Mouse (Mus musculus) heart, adult 2 months (tissue): ENCODE results near the gene Pmf1. TPM values are rescaled to one million over a fixed set of nuclear protein-coding genes. Genes with fewer than 3 reads are reported as not detected.
"Not testable (repeated sequence)": the region's sequence is repeated elsewhere in the genome, so short reads cannot be mapped to it uniquely, and the experiment has no call there.

Experiments used
- DNase-seq, 2 experiments: peaks; one replicate each; pipeline ENCODE4 v3.0.0; 2021
- H3K27ac ChIP-seq: fragments of 200-600 bp; 2 replicates; pipeline ENCODE4 v1.8.1; 2022
- H3K27me3 ChIP-seq: fragments of 200-500 bp; 2 replicates; pipeline ENCODE4 v1.6.1; 2012; ENCODE audit warnings: mild to moderate bottlenecking, low read length, inconsistent platforms, mixed read lengths; ENCODE audit not compliant: control insufficient read depth, insufficient read depth
- H3K36me3 ChIP-seq: fragments of 200-500 bp; 2 replicates; pipeline ENCODE4 v1.6.1; 2012; ENCODE audit warnings: low read length, inconsistent platforms; ENCODE audit not compliant: control insufficient read depth, insufficient read depth
- H3K4me1 ChIP-seq: fragments of 200-500 bp; 2 replicates; pipeline ENCODE4 v1.6.1; 2011; ENCODE audit warnings: low read length; ENCODE audit not compliant: control insufficient read depth, insufficient read depth
- H3K4me3 ChIP-seq: fragments of 200-600 bp; 2 replicates; pipeline ENCODE4 v1.8.1; 2022
- H3K79me2 ChIP-seq: fragments of 200-500 bp; replicated peaks from 2 replicates; pipeline ENCODE4 v1.6.1; 2012; ENCODE audit warnings: mild to moderate bottlenecking, inconsistent platforms, low read length, moderate library complexity, mixed read lengths; ENCODE audit not compliant: control insufficient read depth, insufficient read depth
- H3K9ac ChIP-seq: fragments of 200-500 bp; 2 replicates; pipeline ENCODE4 v1.6.1; 2012; ENCODE audit warnings: low read depth, mild to moderate bottlenecking, control low read depth, inconsistent platforms, low read length, mixed read lengths
- CTCF ChIP-seq: fragments of 200-600 bp; IDR thresholded peaks from 2 replicates; pipeline ENCODE4 v1.8.1; 2022; ENCODE audit warnings: antibody characterized with exemption, mild to moderate bottlenecking, moderate library complexity
- EP300 ChIP-seq: fragments of 200-500 bp; IDR thresholded peaks from 2 replicates; pipeline ENCODE4 v1.6.1; 2011; ENCODE audit warnings: low read depth, low read length, control low read depth; ENCODE audit not compliant: insufficient read depth
- POLR2A ChIP-seq: fragments of 200-500 bp; IDR thresholded peaks from 2 replicates; pipeline ENCODE4 v1.6.1; 2011; ENCODE audit warnings: mild to moderate bottlenecking, low read depth, low read length, control low read depth; ENCODE audit not compliant: insufficient read depth
- WGBS: fragments of 180-500 bp; shearing (Covaris S2); methylation state at CpG from one replicate; pipeline ENCODE4 v1.1.7; 2018; 5-methylcytosine and 5-hydroxymethylcytosine counted together
- intact Hi-C: fragments of 180-260 bp; cut with DNase I; formaldehyde crosslinking; loops from one replicate; pipeline ENCODE4 v1.15.1; 2025
- polyA plus RNA-seq: library from polyadenylated mRNA; depleted of rRNA; stranded (reverse); fragments of >200 nt; gene quantifications from 2 replicates; pipeline ENCODE4 v1.2.3, GENCODE M21; 2012
- total RNA-seq, 2 experiments: library from RNA; stranded (reverse); gene quantifications; 2 replicates each; pipeline ENCODE4 v1.2.3; 2021

The Pmf1 gene
- total and polyA plus RNA-seq, 3 experiments: 12.4 to 22.3 (median 15.9) TPM

- H3K4me3 ChIP-seq: no peak overlapping the region
- H3K36me3 ChIP-seq: no peaks in the 10 kb centered on the region
- no peak for DNase-seq
- intact Hi-C loops: no loop called here
- H3K27me3 ChIP-seq: no peaks in the 10 kb centered on the region
- WGBS: 19% methylated on average over 27 of the region's 27 CpGs
- no peaks in the 10 kb centered on the region for H3K79me2 ChIP-seq
- no peak overlapping the region for H3K9ac ChIP-seq
- no peaks in the 10 kb centered on the region; the same call in 1 of the 2 replicates for H3K4me1 ChIP-seq
- TF ChIP-seq EP300: no peak
- no peak; the same call in 1 of the 2 replicates for TF ChIP-seq POLR2A
- TF ChIP-seq CTCF: peak; percentile 66
- H3K27ac ChIP-seq: no peak overlapping the region
Observed at GRCm38 (mm10) chr3:88440500-88441381, 30.6 kb upstream of the Pmf1 start.

- no peaks in the 10 kb centered on the region for H3K36me3 ChIP-seq
- 64% methylated on average over 4 of the region's 4 CpGs for WGBS
- no peak for DNase-seq
- H3K27me3 ChIP-seq: no peaks in the 10 kb centered on the region
- H3K4me1 ChIP-seq: no peaks in the 10 kb centered on the region; the same call in 1 of the 2 replicates
- TF ChIP-seq EP300 (no peak), CTCF (no peak), POLR2A (no peak)
- intact Hi-C loops: no loop called here
- no peak overlapping the region for H3K9ac ChIP-seq
- H3K4me3 ChIP-seq: no peak overlapping the region
- no peaks in the 10 kb centered on the region for H3K79me2 ChIP-seq
- no peak overlapping the region for H3K27ac ChIP-seq
Observed at GRCm38 (mm10) chr3:88439582-88439981, 29.5 kb upstream of the Pmf1 start.

- 77% methylated on average over 10 of the region's 10 CpGs for WGBS
- H3K36me3 ChIP-seq: no peaks in the 10 kb centered on the region
- intact Hi-C loops: no loop called here
- no peaks in the 10 kb centered on the region for H3K27me3 ChIP-seq
- no peaks in the 10 kb centered on the region for H3K79me2 ChIP-seq
- TF ChIP-seq EP300 (no peak), POLR2A (no peak), CTCF (no peak)
- H3K4me1 ChIP-seq: no peaks in the 10 kb centered on the region; the same call in 1 of the 2 replicates
- no peak overlapping the region for H3K27ac ChIP-seq
- no peak for DNase-seq
- H3K9ac ChIP-seq: no peak overlapping the region
- no peak overlapping the region for H3K4me3 ChIP-seq
Observed at GRCm38 (mm10) chr3:88437454-88437853, 27.3 kb upstream of the Pmf1 start.

GRCm38 (mm10) chr3:88436395-88437201, 26.5 kb upstream of the Pmf1 start:
- intact Hi-C loops: no loop called here
- Histone ChIP-seq H3K27me3 (no peaks in the 10 kb centered on the region), H3K4me1 (no peaks in the 10 kb centered on the region; the same call in 1 of the 2 replicates), H3K79me2 (no peaks in the 10 kb centered on the region), H3K36me3 (no peaks in the 10 kb centered on the region), H3K4me3 (peak overlapping the region; percentile 39), H3K27ac (no peak overlapping the region; the same call in 1 of the 2 replicates), H3K9ac (peak overlapping the region; percentile 52)
- peak; percentile 54 to 57 for DNase-seq
- WGBS: 12% methylated on average over 29 of the region's 29 CpGs
- TF ChIP-seq CTCF (peak; percentile 66), POLR2A (no peak), EP300 (no peak)

DNA sequence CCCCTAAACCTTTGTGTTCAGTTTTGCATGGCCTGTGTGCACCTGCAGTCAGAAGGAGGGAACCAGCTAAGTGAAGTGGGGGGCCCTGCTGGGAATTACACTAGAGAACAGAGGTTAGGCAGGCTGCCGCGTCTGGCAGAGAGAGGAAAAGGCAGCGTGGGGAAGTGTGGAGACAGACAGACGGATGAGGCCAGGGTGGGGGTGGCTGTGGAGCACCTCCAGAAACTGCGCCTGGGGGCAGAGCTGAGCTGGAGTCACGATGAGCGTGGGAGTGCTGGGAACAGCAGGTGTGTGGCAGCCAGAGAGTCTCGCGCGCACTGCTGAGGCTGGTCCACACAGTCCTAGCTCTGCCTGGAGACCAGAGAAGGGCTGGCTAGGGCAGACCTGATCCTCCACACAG, 25.4 kb upstream of the Pmf1 start:
- H3K27me3 ChIP-seq: no peaks in the 10 kb centered on the region
- H3K4me3 ChIP-seq: no peak overlapping the region
- no peaks in the 10 kb centered on the region for H3K79me2 ChIP-seq
- no peaks in the 10 kb centered on the region; the same call in 1 of the 2 replicates for H3K4me1 ChIP-seq
- H3K9ac ChIP-seq: no peak overlapping the region
- H3K36me3 ChIP-seq: no peaks in the 10 kb centered on the region
- WGBS: 63% methylated on average over 10 of the region's 10 CpGs
- no peak overlapping the region for H3K27ac ChIP-seq
- no peak for TF ChIP-seq EP300
- no peak for TF ChIP-seq CTCF
- TF ChIP-seq POLR2A: no peak
- intact Hi-C loops: no loop called here
- DNase-seq: no peak

DNA sequence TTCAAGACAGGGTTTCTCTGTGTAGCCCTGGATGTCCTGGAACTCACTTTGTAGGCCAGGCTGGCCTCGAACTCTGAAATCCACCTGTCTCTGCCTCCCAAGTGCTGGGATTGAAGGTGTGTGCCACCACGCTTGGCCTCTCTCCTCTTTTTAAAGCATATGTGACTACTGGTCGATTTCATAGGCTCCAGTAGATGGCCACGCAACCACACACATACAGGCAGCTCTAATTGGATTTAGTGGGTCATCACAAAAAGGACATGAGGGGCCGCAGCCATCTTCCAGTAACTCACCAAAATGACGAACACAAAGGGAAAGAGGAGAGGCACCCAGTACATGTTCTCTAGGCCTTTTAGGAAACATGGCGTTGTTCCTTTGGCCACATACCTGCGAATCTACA, 18.5 kb upstream of the Pmf1 start:
- H3K79me2 ChIP-seq, H3K36me3 ChIP-seq, DNase-seq, H3K9ac ChIP-seq, H3K27me3 ChIP-seq, H3K27ac ChIP-seq, intact Hi-C loops, H3K4me1 ChIP-seq, H3K4me3 ChIP-seq: not testable (repeated sequence)
- WGBS: 73% methylated on average over 8 of the region's 8 CpGs
